Mouse (Mus musculus): ENCODE results near the gene Mnt. TPM values are rescaled to one million over a fixed set of nuclear protein-coding genes. Genes with fewer than 3 reads are reported as not detected.
"Not testable (repeated sequence)": the region's sequence is repeated elsewhere in the genome, so short reads cannot be mapped to it uniquely, and the experiment has no call there.

Mnt gene
- total RNA-seq (2021) = 10 to 100 TPM; 12.1 to 14.6 TPM

DNA sequence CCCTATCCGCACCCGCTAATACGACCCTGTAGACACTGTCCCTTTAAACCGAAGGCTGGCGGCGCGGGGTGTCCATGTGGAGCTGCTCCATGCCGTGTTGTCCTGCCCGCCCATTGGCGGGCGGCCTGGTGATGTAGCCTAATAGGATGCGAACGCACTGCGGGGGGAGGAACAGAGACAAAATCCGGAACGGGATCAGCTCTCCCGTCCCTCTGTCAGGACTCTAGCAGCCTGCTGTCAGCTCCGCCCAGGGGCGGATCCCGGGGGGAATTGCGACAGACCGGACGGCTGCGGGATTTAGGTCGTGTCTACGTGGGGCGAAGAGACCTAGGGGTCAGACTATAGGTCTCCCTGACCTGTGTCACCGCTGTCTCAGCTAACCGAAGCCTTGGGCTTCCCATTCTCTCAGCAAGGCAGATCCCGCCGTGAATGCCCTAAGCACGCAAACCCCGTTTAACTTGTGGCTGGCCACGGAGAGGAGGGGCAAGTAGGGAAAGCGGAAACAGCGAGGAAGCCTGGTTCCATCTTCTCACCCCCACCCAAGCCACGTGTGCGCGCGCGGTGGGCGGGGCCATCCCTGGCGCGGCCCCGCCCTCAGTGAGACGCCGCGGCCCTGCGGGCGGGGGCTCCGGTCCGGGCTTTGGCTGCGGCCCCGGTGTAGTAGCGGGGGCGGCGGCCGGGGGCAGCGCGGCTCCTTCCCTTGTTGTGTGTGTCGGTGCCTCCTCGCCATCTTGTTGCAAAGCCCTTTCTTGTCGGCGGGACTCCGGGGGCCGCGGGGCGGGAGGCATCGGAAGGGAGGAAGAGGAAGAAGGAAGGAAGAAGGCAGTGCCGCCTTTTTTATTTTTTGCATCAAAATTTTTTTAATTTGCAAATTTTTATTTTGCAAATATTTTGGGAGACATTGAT lies at the start of gene Mnt:
Gene Mnt, plus strand, starts transcription at position 665 of the 906 bp plus-strand sequence.
- peak; percentile 99 for DNase-seq
- intact Hi-C loops (cut with DNase I) = loop anchor here (1.0 kb wide), 1 partner anchor 8 kb away; no protein-coding TSS in a partner anchor

DNA sequence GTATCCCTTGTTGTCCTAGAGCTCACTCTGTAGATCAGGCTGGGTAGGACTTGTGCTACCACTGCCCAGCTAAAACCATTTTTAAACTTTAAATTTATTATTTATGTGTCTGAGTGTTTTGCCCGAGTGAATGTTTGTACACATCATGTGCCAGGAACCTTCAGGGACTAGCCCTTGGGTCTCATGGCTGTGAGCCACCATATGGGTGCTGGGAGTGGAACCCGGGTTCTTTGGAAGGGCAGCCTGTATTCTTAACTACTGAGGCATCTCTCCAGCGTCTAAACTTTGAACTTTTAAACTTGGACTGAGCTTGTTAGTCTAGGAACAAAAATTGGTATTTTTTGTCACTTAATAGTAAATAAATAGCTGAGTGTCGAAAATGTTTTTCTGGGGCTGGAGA lies 37.8 kb upstream of the Mnt start:
- no peak for DNase-seq
- intact Hi-C loops (cut with DNase I) = no loop called here

DNA sequence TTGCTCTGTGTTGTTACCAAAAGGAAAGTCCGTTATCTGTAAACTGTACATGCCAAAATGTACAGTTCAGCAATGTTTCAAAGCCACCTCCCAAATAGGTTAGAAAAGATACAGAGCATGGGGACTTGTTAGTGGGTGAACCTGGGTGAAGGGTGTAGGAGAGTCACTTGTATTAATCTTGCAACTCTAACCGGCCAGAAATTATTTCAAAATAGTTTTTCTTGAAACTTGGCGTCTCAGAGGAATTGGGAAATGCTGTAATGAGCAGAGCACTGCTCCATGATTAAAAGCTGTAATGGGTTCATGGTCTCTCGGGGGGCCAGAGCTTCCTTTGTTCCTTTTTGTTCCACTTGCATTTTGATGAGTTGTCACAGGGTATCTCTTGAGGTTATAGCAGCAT lies 30.1 kb upstream of the Mnt start:
- no peak for DNase-seq
- intact Hi-C loops (cut with DNase I) = no loop called here

DNA sequence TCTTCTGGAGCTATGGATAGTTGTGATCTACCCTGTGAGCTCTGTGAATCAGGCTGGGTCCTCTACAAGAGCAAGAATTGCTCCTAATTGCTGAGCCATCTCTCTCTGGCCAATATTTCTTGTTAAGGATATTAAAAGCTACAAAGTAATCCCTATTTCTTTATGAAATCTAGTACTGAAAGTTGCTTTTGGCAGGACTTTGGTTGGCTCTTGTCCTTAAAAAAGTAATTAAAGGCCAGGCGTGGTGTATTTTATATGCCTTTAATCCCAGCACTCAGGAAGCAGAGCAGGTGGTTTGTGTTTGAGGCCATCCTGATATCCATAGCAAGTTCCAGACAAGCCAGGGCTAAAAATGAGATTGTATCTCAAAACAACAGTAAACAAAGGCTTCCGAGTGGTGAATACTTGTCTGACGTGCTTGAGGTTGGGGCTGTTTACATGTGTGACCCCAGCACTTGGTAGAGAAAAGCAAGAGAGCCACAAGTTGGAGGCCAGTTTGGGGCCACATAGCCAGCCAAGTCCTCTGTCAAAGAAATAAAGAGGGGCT lies 26.6 kb upstream of the Mnt start:
- intact Hi-C loops (cut with DNase I) = no loop called here
- DNase-seq = no peak

DNA sequence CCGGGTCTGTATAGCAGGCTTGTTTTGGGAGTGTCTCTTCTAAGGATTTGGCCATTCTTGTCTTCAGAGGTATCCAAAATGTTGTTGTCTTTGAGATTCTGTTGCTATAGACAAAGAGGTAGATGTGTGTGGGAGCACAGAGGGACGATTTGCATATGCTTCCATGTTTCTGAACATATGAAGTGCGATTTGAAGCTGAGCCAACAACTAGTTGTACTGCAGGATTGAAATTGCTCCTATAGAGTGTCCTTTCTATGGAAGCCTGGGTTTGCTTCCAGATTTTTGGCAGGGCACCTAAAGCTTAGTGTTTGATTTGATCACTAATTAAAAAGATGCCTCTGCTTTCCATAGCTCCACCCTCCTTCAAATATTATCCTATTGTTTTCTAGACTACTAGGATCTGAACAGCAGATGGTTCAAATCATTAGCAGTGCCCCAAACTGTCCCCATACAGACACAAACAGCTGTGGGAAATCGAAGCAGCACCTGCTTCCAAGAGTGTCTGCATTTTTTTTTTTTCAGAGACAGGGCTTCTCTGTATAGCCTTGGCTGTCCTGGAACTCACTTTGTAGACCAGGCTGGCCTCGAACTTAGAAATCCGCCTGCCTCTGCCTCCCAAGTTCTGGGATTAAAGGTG lies 23.4 kb upstream of the Mnt start:
- intact Hi-C loops (cut with DNase I) = no loop called here

DNA sequence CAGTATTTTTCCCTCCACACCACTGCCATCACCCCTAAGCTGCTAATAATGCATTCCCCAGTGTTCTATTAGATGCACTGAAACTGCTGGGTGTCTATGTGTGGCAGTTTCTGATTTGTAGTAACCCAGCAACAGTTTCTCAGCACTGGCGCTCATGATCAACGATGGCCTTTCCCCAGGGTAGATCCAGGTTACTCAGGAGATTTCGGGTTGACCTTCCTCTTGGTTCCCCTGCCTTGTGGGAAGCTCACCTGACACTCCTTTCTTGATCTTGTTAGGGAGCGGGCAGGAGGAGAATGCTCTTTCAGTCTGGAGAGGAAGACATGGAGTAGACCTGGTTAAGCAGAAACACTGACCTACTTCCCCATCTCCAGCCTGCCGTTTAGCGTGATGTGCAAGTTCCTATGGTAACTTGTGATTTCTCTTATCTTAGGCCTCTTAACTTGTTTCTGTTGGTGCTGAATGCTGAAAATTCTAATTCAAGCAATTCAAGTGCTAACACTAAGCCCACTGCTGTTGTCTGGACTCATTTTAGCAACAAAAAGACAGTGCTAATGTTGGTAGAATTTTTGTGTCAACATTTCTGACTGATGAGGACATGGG lies 22.4 kb upstream of the Mnt start:
- DNase-seq = no peak
- intact Hi-C loops (cut with DNase I) = no loop called here

More for the DNA sequence above, 23.4 kb upstream of the Mnt start:
- no peak for DNase-seq

DNA sequence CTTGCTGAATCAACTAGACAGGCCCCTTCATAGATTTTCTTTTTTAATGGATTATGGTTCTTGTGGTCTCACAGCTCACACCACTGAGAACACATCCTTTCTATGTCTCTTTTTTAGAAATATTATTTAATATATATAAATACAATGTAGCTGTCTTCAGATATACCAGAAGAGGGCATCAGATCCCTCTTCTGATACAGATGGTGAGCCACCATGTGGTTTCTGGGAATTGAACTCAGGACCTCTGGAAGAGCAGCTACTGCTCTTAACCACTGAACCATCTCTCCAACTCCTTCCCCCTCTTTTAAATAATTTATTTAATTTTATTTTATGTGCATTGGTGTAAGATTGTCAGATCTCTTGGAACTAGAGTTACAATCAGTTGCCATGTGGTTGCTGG lies 20.6 kb upstream of the Mnt start:
- intact Hi-C loops (cut with DNase I) = no loop called here
- DNase-seq = no peak

DNA sequence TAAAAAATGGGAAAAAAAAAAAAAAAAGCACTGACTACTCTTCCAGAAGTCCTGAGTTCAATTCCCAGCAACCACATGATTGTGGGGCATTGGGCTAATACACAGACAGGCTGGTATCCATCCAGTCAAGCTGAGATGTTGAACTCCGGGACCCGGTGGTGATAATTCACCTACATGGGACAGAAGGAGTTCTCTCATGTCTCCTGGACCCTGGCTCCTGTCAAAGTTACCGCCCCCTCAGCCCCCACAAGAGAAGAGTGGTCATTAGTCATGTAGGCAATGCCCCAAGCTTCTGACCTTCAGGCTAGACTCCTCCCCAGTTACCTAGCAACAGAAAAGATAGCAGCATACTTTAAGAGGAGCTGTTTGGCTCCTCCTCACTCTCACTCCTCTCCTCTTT lies 19.7 kb upstream of the Mnt start:
- intact Hi-C loops (cut with DNase I); DNase-seq: not testable (repeated sequence)

DNA sequence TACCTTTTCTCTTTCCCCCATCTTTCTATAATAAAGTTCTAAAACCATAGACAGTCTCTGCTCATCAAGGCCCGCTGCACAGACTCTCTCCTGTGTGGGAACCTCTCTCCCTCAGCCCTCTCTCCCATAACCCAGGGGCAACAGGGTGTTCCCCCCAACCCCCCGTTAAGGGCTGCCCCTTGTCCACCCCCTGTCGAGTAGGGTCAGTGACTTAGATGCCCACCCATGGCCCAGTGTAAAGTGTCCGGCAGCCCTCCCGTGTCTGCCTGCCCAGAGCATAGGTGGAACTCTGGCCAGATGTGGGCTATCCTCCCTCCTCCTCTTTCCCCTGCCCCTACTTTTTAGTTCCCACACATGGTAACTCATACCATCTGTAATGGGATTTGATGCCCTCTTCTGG lies 19.2 kb upstream of the Mnt start:
- intact Hi-C loops (cut with DNase I) = no loop called here
- DNase-seq = no peak

DNA sequence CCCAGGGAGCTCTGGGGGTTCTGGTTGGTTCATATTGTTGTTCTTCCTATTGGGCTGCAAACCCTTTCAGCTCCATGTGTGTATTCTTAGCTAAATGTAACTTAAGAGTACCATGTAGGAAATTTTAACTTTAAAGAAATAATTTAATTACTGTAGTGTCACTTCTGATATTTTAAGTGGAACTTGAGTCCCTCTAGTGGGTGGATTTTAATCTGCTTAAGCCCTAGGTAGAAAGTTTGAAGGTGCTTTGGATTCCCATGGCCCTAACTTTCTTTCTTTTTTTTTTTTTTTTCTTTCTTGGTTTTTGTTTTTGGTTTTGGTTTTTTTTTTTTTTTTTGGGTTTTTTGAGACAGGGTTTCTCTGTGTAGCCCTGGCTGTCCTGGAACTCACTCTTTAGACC lies 14.9 kb upstream of the Mnt start:
- intact Hi-C loops (cut with DNase I) = loop anchor here (2.0 kb wide), 1 partner anchor 177 kb away; no protein-coding TSS in a partner anchor
- peak in 1 of 2 experiments; percentile 22 for DNase-seq

DNA sequence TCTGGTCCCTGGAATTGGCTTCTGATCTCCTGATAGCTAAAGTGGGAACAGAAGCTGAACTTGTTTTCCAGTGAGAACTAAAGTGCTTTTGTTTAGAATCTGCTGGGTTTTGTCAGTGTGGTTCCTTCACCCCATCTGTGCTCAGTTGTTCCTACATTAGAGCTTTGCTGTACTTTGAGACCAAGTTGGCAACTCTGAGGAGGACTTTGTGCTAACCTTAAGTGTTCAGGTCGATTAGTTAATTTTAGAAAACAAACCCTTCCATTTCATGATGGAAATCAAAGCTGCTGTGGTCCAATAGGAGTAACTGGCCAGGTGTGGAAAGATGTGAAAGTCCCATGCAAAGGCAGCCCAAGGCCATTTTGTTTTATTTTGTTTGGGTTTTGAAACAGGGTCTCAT lies 9.8 kb upstream of the Mnt start:
- DNase-seq = no peak
- intact Hi-C loops (cut with DNase I) = loop anchor here (1.0 kb wide), 1 partner anchor 27 kb away; no protein-coding TSS in a partner anchor

DNA sequence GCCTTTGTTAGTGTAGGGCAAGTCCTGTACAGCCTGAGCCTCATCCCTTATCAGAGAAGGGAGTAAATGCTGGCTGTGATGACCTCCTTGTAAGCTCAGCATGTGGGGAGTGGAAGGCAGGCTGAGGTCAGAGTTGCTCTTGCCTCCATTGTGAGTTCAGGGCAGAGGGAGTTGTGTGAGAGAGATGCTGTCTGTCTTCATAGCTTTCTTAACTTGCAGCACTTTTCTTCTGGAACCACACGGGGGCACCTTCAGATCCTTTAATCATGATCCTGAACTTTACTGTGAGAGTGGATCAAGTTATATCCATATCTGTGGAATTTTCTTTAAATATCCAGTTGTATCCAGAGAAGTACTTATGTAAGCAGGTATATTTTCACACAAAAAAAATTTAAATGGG lies 9.3 kb upstream of the Mnt start:
- intact Hi-C loops (cut with DNase I) = loop anchor here (1.0 kb wide), 1 partner anchor 27 kb away; no protein-coding TSS in a partner anchor
- DNase-seq = peak in 1 of 2 experiments; percentile 60

DNA sequence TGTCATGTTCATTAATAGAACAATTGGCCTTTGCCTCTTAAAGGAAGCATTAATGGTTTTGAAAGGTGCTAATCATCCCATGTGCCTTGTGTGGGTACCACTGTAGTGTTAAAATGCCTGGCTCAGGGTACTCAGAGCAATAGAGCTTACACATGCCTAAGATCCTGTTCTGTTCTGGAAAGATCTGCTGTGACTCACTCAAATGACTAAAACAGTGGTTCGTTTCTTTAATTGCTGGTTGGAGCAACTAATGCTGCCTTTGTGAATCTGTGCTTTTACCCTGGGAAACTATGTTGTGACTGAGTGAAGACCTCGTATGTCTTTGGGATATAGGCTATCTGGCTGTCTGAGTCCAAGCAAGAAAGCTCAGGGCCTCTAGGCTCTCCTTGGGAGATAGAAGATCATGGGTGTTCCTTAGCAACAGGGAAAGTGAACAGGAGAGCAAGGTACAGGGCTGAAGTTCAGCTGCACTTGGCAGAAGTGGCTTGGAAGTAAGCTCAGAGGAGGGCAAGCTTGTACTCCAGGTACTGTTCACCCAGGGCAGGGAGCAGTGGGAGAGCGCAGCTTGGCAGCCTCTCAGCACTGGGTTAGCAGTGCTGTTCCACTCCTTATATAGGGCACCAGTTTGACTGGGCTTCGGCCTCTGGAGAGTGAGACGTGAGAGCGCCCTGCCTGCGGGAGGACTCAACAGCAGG lies 7.8 kb upstream of the Mnt start:
- DNase-seq = peak in 1 of 2 experiments; percentile 5
- intact Hi-C loops (cut with DNase I) = no loop called here

DNA sequence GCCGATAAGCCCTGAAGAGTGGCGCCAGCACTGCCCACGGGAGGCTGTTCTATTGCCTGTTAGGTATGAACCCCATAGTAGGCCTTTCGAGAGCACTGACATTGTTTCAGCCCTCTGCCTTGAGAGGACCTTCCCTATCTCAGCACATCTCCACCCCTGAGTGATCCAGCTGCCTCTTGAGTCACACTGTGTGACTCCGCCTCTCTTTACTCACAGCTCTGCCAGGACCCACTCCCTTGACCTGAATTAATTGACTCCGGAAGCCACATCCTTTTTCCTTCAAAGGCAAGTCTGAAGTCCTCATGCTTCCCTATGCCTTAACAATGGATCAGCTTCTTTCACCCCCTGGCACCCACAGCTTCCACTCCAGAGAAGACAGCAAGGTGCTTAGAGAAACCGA lies 4.6 kb upstream of the Mnt start:
- intact Hi-C loops (cut with DNase I) = no loop called here
- DNase-seq = peak in 1 of 2 experiments; percentile 25

DNA sequence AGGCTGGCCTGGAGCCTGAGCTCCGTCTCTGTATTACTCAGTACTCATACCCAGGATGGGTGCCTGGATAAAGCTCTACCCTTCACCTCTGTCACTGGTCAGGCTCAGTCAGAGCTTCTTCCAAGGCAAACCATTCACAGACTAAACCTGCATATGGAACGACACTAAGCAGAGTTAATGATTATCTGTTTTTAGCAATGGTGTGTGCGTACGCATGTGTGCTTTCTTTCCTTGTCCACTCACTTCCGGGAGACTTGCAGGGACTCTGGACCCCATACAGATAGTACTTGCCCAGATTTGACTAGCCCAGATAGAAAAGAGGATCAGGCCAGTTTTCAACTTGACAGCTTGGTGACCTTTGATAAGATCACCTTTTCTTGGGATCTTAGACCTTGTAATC lies 4.0 kb upstream of the Mnt start:
- intact Hi-C loops (cut with DNase I) = no loop called here
- no peak for DNase-seq

DNA sequence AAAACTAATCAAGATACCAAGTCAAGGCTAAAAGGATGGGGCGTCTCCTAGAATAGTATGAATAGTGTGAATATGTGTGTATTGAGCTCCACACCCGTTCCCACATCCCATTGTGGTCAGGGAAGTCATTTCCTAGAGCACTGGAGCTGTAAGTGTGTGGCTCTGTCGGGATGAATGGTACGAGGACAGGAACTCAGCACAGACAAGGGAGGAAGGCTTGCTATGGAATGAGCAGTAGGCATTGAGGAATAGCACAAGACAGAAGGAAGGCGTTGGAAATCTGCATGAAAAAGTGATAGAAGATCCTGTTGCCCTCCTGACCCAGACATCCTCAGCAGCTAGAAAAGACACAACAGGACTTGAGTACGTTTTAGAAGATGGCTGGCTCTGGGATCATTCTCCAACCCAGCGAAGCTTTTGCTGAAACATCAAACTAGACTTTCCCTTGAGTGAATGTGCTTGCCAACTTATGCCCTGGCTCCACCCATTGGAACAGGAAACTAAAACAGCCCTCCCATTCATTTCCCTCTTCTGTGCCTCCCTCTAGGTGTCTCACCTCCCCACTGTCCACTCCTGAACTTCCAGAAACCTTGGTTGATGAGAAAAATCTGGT lies 2.8 kb upstream of the Mnt start:
- intact Hi-C loops (cut with DNase I) = no loop called here
- DNase-seq = no peak

DNA sequence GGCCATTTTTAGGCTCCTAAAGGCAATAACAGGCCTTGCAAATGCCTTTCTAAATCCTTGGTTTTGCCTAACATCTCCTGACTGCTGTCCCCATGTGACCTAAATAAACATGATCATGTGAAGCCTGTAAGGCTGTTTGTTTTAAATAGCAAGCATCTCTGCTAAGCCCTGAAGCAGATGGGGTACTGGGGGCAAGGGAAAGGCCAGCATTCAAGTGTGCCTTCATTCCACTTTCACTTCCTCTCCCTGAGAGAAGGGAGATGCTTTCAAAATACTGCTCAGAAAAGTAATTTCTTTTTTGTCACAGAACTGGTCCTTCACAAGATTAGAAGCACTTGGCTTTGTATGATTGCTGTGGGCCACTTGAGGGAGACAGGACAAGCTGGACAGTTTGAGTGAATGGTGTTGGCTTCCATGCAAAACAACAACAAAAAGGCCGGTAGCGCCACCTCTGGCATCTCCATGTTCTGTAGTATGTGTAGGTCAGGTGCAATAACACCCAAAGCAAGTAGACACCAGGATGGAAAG lies 2.3 kb upstream of the Mnt start:
- intact Hi-C loops (cut with DNase I) = no loop called here
- DNase-seq = peak in 1 of 2 experiments; percentile 27

DNA sequence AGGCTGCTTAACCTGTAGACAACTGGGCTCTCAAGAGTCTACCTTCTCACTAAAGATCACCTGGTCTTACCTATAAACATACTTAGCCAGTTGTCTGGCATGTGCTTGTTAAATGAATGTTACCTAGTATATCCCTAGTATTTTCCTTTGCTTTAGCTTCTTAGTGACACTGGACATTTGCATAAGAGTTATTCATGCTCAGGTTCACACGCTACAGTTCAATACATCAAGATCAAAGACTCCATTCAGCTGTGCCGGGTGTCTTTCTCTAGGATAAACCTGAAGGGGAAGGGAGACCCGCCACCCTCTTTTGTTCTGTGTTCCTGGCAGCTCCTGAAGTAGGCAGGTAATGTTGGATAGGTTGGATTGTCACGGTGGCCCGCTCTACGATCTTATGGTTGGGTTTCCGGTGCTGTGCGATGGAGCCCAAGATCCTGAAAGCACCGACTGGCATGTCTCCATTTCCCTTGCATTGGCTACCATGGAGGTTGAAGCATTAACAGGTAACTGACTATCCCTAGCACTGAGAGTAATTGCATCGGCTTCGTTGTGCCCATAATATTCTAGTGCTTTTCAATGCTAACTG lies 1.7 kb upstream of the Mnt start:
- intact Hi-C loops (cut with DNase I) = no loop called here
- DNase-seq = no peak

DNA sequence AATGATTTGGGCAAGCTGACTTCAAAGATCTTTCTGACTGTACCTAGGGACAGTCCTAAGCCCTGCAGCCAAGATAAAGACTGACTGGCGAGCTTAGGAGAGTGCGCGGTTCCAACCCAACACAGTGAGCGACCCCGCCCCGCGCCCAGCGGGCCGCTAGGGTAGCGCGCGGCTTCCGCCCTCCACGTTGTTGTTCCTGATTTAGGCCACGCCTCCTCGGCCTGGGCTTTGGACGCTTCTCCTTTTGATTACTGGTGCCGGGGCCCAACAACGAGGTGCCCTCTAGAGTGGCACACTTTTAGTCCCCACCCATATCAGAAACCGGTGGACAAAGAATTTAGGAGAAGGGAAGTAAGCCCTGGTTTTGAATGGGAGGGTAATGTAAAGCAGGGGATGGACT lies 908 bp upstream of the Mnt start:
- intact Hi-C loops (cut with DNase I) = loop anchor here (1.0 kb wide), 1 partner anchor 8 kb away; no protein-coding TSS in a partner anchor
- DNase-seq = peak; percentile 90 to 91
